Comparison of ENCODE assay signal across 9 mouse cellular contexts in the genomic region with DNA sequence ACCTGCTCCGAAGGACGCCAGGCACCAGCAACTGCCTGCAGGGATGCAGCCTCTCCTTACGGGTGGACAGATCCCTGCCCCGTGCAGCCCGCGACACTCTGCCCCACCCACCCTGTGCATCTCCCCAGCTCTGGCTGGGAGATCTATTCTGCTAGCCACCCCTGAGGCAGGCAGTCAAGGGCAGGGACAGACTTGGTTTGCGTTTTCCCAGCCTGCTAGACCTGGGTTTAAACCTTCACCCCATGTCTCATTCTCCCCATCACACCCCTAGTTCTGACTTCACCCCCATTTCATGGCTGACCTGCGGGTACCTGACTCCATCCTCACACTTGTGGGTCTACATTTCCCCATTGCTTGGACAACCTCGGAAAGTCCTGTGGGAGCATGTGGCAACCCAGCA. TPM values are rescaled to one million over a fixed set of nuclear protein-coding genes. Genes with fewer than 3 reads are reported as not detected.
A peak's percentile ranks its signal among the peaks of the same experiment; 100 is the strongest.
DNase-seq lines count a peak whose midpoint lies in the region; ATAC-seq lines count a peak whose summit lies in the region.
"Had no signal": no experiment of that assay in that cellular context is flagged by ENCODE, and none has a peak within 500 bp of the region (broad histone marks: within the 10 kb centered on the region; RNA-seq: fewer than 3 reads in every experiment).

Shisal1 (minus strand) TSS at position 101 of the 400 bp plus-strand sequence.

- no peaks in the 10 kb centered on the region for H3K9me3 ChIP-seq in heart, embryonic 12.5 days (replicated peaks)
- H3K9me3 ChIP-seq in hindbrain, embryonic 12.5 days (replicated peaks) = no peaks in the 10 kb centered on the region
- H3K9me3 ChIP-seq in liver, embryonic 13.5 days (replicated peaks) = no peaks in the 10 kb centered on the region

- H3K4me2 ChIP-seq in heart, embryonic 12.5 days = peak within 1 kb of the TSS; percentile 99
- peak within 1 kb of the TSS; percentile 97 for H3K4me2 ChIP-seq in hindbrain, embryonic 12.5 days (replicated peaks)
- peak within 1 kb of the TSS; percentile 58 for H3K4me2 ChIP-seq in liver, embryonic 13.5 days

- H3K27ac ChIP-seq in heart, embryonic 12.5 days (ENCODE audit: poor library complexity, severe bottlenecking) = no peak within 1 kb of the TSS
- H3K27ac ChIP-seq in hindbrain, embryonic 12.5 days = peak within 1 kb of the TSS; percentile 60; the same call in 1 of the 2 replicates
- no peak within 1 kb of the TSS for H3K27ac ChIP-seq in liver, embryonic 13.5 days

- DNase-seq in heart, postnatal 10 days = no peak
- DNase-seq in ES-CJ7 (ENCODE audit: low read depth, low spot score) = peak; percentile 17
- DNase-seq in liver, embryonic 13.5 days = no peak
- no peak for DNase-seq in spleen, postnatal 14 days (ENCODE audit: low spot score in 2 of 2)
- no peak for DNase-seq in embryo, embryonic 11 days

- ATAC-seq in heart, embryonic 12.5 days (ENCODE audit: insufficient number of reproducible peaks, low FRiP score) = no peak
- ATAC-seq in hindbrain, embryonic 12.5 days (ENCODE audit: low FRiP score) = no peak
- ATAC-seq in liver, embryonic 13.5 days (ENCODE audit: low read depth) = no peak
- no peak for ATAC-seq in monocyte, adult 5-6 weeks (replicated peaks; ENCODE audit: insufficient number of reproducible peaks, low FRiP score, low TSS enrichment, poor library complexity, severe bottlenecking)

- intact Hi-C loops in heart, postnatal 10 days (cut with DNase I) = no loop called here

- H3K9ac ChIP-seq in heart, embryonic 12.5 days = peak within 1 kb of the TSS; percentile 71
- peak within 1 kb of the TSS; percentile 84 for H3K9ac ChIP-seq in hindbrain, embryonic 12.5 days
- H3K9ac ChIP-seq in liver, embryonic 13.5 days = no peak within 1 kb of the TSS

- H3K36me3 ChIP-seq in heart, embryonic 12.5 days = no peaks in the 10 kb centered on the region
- no peaks in the 10 kb centered on the region for H3K36me3 ChIP-seq in hindbrain, embryonic 12.5 days
- no peaks in the 10 kb centered on the region for H3K36me3 ChIP-seq in liver, embryonic 13.5 days

- H3K27me3 ChIP-seq in heart, embryonic 12.5 days (replicated peaks) = peaks cover 74% of the 10 kb centered on the region
- peaks cover 55% of the 10 kb centered on the region for H3K27me3 ChIP-seq in hindbrain, embryonic 12.5 days
- H3K27me3 ChIP-seq in liver, embryonic 13.5 days = peaks cover 89% of the 10 kb centered on the region

- 12% methylated on average over 9 of the region's 9 CpGs for WGBS in heart, embryonic 12.5 days
- WGBS in hindbrain, embryonic 12.5 days = 12% methylated on average over 9 of the region's 9 CpGs
- WGBS in liver, embryonic 13.5 days (ENCODE audit: insufficient replicate concordance) = 9% methylated on average over 9 of the region's 9 CpGs

- peak within 1 kb of the TSS; percentile 68 for H3K4me3 ChIP-seq in heart, embryonic 12.5 days
- peak within 1 kb of the TSS; percentile 63 for H3K4me3 ChIP-seq in hindbrain, embryonic 12.5 days
- H3K4me3 ChIP-seq in liver, embryonic 13.5 days (replicated peaks) = peak within 1 kb of the TSS; percentile 38

- H3K4me1 ChIP-seq in heart, embryonic 12.5 days (replicated peaks) = peaks cover 19% of the 10 kb centered on the region
- H3K4me1 ChIP-seq in hindbrain, embryonic 12.5 days = peaks cover 42% of the 10 kb centered on the region
- 0 out of 2 replicates have a peak, but pooled peaks cover 5% of the 10 kb centered on the region for H3K4me1 ChIP-seq in liver, embryonic 13.5 days (replicated peaks)

RNA-seq across cellular contexts. Expression of gene Shisal1, which starts in this region (rescaled TPM):
- polyA plus RNA-seq in heart, embryonic 12.5 days (2016; fragmentation: Nextera tagmentation; extraction: Ambion mirVana) = 0.44 and 0.51 TPM in 2 replicates
- total RNA-seq in heart, postnatal 10 days (2021) = 1 to 10 TPM; 2.2 to 2.3 TPM
- 9.4 and 10.8 TPM in 2 replicates for polyA plus RNA-seq in hindbrain, embryonic 12.5 days (2016; fragmentation: Nextera tagmentation; extraction: Ambion mirVana)
- 0.08 and 0.14 TPM in 2 replicates for polyA plus RNA-seq in liver, embryonic 13.5 days (2015; fragmentation: Nextera tagmentation; extraction: Ambion mirVana)
- total RNA-seq in monocyte, adult 5-6 weeks (2017) = not detected in 3 replicates
- total RNA-seq: CH12.LX had no signal
